Mouse (Mus musculus) embryonic facial prominence, embryonic 10.5 days (tissue): ENCODE data around the gene Trpv2. TPM values are rescaled to one million over a fixed set of nuclear protein-coding genes. Genes with fewer than 3 reads are reported as not detected.

Experiments used
- DNase-seq: peaks from one replicate; pipeline ENCODE4 v3.0.0-alpha.2; 2017; ENCODE audit warnings: low spot score
- H3K27ac ChIP-seq: fragments of 300-500 bp; sonication (generic); replicated peaks from 2 replicates; pipeline ENCODE4 v1.5.1; 2016; ENCODE audit warnings: mild to moderate bottlenecking
- H3K27me3 ChIP-seq: fragments of 300-500 bp; sonication (generic); replicated peaks from 2 replicates; pipeline ENCODE4 v1.6.1; 2016; ENCODE audit warnings: low read depth, mild to moderate bottlenecking; ENCODE audit not compliant: poor library complexity, severe bottlenecking
- H3K36me3 ChIP-seq: fragments of 300-500 bp; sonication (generic); replicated peaks from 2 replicates; pipeline ENCODE4 v1.6.1; 2016; ENCODE audit warnings: mild to moderate bottlenecking, moderate library complexity
- H3K4me1 ChIP-seq: fragments of 300-500 bp; sonication (generic); 2 replicates; pipeline ENCODE4 v1.6.1; 2016
- H3K4me3 ChIP-seq: fragments of 300-500 bp; sonication (generic); 2 replicates; pipeline ENCODE4 v1.5.1; 2016; ENCODE audit warnings: mild to moderate bottlenecking, moderate library complexity
- H3K9me3 ChIP-seq: fragments of 300-500 bp; sonication (generic); 2 replicates; pipeline ENCODE4 v1.6.1; 2016; ENCODE audit warnings: mild to moderate bottlenecking
- WGBS: fragments of 180-500 bp; shearing (Covaris S2); methylation state at CpG from one replicate; pipeline ENCODE4 v1.1.7; 2016; 5-methylcytosine and 5-hydroxymethylcytosine counted together
- polyA plus RNA-seq: library from polyadenylated mRNA; unstranded; fragments of >200 nt; fragmentation: Nextera tagmentation; extraction: Ambion mirVana; gene quantifications from 2 replicates; pipeline ENCODE4 v1.2.1, GENCODE M21; 2016

Trpv2 gene
- polyA plus RNA-seq, 1 experiment from 2014 or later, result 3.8 TPM

DNA sequence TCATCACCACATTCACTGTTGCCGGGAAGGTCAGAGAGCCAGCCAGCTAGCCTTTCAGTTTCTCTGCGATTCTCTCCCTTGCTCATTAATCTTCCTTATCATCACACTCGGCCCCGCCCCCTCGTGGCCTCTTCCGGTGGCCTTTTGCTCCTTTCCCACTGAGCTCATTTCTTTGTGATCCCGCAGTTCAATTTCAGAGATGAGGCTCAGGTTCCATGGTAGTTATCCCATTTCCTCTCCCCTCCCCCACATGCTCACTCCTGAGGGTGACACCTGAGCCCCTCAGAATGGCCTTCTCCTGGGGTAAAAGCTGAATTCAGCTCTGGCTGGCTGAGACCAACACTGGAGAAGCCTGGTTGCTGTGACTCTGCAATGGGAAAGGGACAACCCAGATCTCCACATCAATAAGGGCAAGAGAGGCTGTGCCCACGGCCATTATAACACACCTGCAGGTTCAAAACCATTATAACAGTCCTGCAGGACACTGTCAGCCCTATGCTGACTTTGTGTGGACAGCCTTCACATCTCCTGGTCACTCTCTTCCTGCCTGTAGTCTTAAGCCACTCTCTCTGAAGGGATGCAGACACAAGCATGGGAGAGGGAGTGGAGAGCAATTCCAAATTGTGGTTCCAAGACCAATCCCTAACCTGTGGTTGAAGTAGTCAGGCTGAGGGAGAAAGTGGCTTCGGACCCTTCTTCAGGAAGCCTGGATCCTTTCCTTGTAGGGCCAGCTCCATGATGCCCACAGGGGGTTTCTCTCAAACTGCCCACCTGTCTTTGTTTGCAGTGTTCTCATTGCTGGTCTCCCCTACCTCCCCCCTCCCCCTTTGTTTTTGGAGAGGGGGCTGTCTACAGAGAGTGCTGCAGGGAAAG lies 55.3 kb downstream of the Trpv2 start:
- Histone ChIP-seq H3K9me3 (no peaks in the 10 kb centered on the region), H3K27me3 (no peaks in the 10 kb centered on the region), H3K36me3 (peaks cover 15% of the 10 kb centered on the region), H3K27ac (peak overlapping the region; percentile 87), H3K4me1 (peaks cover 62% of the 10 kb centered on the region), H3K4me3 (peak overlapping the region; percentile 49)
- WGBS, result 1% methylated on average over 9 of the region's 9 CpGs
- DNase-seq, result peak; percentile 75

DNA sequence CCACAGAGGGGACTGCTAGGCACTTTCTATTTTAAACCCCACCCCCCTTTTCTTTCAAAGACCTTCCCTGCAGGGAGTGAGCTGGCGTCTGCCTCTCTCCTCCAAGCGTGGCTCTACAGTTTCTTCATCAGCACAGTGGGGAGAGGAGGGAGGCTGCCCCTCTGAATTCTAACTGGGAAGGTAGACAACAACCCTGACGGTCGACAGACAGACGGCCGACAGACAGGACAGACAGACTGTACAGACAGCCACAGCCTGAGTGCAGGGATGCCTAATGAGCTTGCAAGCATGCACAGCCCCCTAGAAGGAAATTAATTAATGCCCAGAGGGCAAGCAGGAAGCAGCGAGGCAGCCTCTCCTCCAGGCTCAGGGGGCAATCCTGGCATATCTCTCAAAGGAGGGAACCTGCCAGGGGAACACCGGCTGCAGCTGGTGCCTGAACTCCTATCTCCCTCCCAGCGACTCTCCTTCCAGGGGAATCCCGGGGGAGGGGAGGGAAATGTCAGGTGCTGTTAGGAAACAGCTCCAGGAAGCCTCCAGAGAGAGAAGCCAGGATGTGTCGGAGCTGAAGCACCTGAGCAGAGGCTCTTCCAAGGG lies 56.0 kb downstream of the Trpv2 start:
- Histone ChIP-seq H3K36me3 (peaks cover 15% of the 10 kb centered on the region), H3K4me3 (peak overlapping the region; percentile 49), H3K27me3 (no peaks in the 10 kb centered on the region), H3K27ac (peak overlapping the region; percentile 87), H3K9me3 (no peaks in the 10 kb centered on the region), H3K4me1 (peaks cover 54% of the 10 kb centered on the region)
- WGBS, result 2% methylated on average over 11 of the region's 11 CpGs
- peak; percentile 40 for DNase-seq

- no peaks in the 10 kb centered on the region for H3K27me3 ChIP-seq
- WGBS, result 35% methylated on average over 4 of the region's 4 CpGs
- H3K36me3 ChIP-seq, result peaks cover 15% of the 10 kb centered on the region
- peaks cover 53% of the 10 kb centered on the region for H3K4me1 ChIP-seq
- H3K9me3 ChIP-seq, result no peaks in the 10 kb centered on the region
- peak overlapping the region; percentile 49; the same call in 1 of the 2 replicates for H3K4me3 ChIP-seq
- no peak for DNase-seq
- peak overlapping the region; percentile 87 for H3K27ac ChIP-seq
Measured at GRCm38 (mm10) chr11:62631138-62631537, 56.9 kb downstream of the Trpv2 start.

DNA sequence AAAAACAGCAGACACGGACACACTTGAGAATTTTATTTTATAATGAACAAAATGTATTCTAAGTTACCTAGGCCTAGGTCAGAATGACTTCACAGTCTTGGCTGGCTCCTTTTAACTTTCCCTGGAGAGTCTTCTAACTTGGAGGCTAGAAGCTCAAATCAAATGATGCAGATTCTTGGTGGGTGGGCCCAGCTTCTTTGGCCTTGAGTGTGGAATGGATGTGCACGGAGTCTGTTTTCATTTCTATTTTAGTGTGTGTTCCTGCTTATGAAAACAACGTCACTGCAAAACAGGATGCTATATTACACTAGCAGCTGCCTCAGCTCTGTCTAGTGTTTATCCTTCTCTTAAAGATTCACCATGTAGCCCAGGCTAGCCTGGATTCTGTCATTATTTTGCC lies 61.1 kb downstream of the Trpv2 start:
- Histone ChIP-seq H3K36me3 (peaks cover 23% of the 10 kb centered on the region), H3K27ac (no peak overlapping the region), H3K9me3 (no peaks in the 10 kb centered on the region), H3K4me3 (no peak overlapping the region), H3K4me1 (peaks cover 54% of the 10 kb centered on the region), H3K27me3 (no peaks in the 10 kb centered on the region)
- 68% methylated on average over 3 of the region's 3 CpGs for WGBS
- no peak for DNase-seq

GRCm38 (mm10) chr11:62636105-62636839 lies 62.0 kb downstream of the Trpv2 start:
- peak overlapping the region; percentile 54 for H3K27ac ChIP-seq
- H3K36me3 ChIP-seq, result peaks cover 23% of the 10 kb centered on the region
- WGBS, result 58% methylated on average over 11 of the region's 11 CpGs
- H3K9me3 ChIP-seq, result no peaks in the 10 kb centered on the region
- no peaks in the 10 kb centered on the region for H3K27me3 ChIP-seq
- H3K4me3 ChIP-seq, result no peak overlapping the region
- no peak for DNase-seq
- peaks cover 46% of the 10 kb centered on the region for H3K4me1 ChIP-seq

- H3K27me3 ChIP-seq, result no peaks in the 10 kb centered on the region
- WGBS, result 89% methylated on average over 3 of the region's 3 CpGs
- no peaks in the 10 kb centered on the region for H3K9me3 ChIP-seq
- H3K36me3 ChIP-seq, result peaks cover 23% of the 10 kb centered on the region
- no peak overlapping the region for H3K27ac ChIP-seq
- H3K4me1 ChIP-seq, result peaks cover 41% of the 10 kb centered on the region
- H3K4me3 ChIP-seq, result no peak overlapping the region
- DNase-seq, result no peak
Measured at GRCm38 (mm10) chr11:62636840-62637221, 62.5 kb downstream of the Trpv2 start.

DNA sequence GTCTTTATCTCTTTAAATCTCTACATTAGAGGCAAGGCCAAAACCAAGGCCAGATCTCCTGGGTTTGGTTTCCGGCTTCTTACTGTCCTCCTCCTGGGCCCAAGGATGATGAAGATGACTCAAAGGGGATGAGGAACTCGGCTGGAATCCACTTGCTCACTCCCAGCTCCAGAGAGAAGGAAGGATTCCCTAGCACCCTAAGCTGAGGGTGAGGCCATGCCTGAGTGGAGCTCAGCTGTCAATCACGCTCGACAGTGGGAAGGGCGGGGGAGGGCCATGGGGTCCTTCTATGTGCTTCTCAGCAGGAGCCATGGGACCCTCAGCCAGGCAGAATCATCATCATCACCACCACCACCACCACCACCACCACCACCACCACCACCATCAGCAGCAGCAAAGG lies 63.1 kb downstream of the Trpv2 start:
- H3K27ac ChIP-seq, result no peak overlapping the region
- DNase-seq, result no peak
- H3K27me3 ChIP-seq, result no peaks in the 10 kb centered on the region
- H3K4me1 ChIP-seq, result peaks cover 40% of the 10 kb centered on the region
- H3K9me3 ChIP-seq, result no peaks in the 10 kb centered on the region
- 77% methylated on average over 5 of the region's 5 CpGs for WGBS
- peaks cover 23% of the 10 kb centered on the region for H3K36me3 ChIP-seq
- no peak overlapping the region for H3K4me3 ChIP-seq

DNA sequence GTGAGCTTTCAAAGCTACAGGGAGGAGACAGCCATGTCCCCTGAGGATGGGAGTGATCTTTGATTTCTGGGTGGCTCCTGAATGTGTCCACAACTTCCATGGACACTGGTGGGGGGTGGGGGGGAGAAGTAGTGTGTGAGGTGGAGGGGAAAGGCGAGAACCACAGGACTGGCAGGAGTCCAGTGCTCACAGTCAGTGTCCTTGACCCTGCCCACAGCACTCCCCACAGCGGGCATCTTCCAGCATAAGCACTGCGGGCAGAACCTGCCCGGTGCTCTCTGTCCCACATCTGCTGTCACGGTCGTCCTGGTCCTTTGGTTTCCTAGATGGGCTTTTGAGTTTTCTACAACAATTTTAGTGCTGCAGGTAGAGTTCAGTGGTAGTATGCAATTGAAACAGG lies 63.5 kb downstream of the Trpv2 start:
- WGBS, result 91% methylated on average over 6 of the region's 6 CpGs
- Histone ChIP-seq H3K4me1 (peaks cover 44% of the 10 kb centered on the region), H3K4me3 (no peak overlapping the region), H3K27me3 (no peaks in the 10 kb centered on the region), H3K9me3 (no peaks in the 10 kb centered on the region), H3K27ac (no peak overlapping the region), H3K36me3 (peaks cover 23% of the 10 kb centered on the region)
- DNase-seq, result no peak

GRCm38 (mm10) chr11:62638402-62638801 lies 64.1 kb downstream of the Trpv2 start:
- Histone ChIP-seq H3K36me3 (peaks cover 24% of the 10 kb centered on the region), H3K9me3 (no peaks in the 10 kb centered on the region), H3K27ac (no peak overlapping the region), H3K4me1 (peaks cover 50% of the 10 kb centered on the region), H3K27me3 (no peaks in the 10 kb centered on the region), H3K4me3 (no peak overlapping the region)
- 91% methylated on average over 4 of the region's 4 CpGs for WGBS
- no peak for DNase-seq

DNA sequence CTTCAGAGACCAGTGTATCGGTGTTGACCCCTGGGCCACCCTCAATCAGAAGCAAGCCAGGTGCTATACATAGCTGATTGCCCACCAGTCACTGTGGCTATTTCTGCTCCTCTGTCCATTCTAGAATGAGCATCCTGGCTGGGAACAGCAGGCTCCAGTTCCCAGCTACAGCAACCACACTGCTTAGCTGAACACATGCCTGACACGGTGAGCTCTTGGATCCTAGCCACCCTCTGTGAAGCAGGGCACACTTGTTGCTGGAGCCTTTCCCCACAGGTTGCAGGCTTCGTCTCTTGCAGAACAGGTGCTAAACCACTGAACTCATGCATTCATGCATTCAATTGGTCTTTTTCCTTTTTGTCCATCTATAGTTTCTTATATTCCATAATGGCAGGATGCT lies 66.1 kb downstream of the Trpv2 start:
- Histone ChIP-seq H3K36me3 (peaks cover 36% of the 10 kb centered on the region), H3K9me3 (no peaks in the 10 kb centered on the region), H3K4me3 (no peak overlapping the region), H3K27ac (no peak overlapping the region), H3K27me3 (no peaks in the 10 kb centered on the region), H3K4me1 (peaks cover 67% of the 10 kb centered on the region)
- no peak for DNase-seq
- WGBS, result 88% methylated on average over 3 of the region's 3 CpGs

DNA sequence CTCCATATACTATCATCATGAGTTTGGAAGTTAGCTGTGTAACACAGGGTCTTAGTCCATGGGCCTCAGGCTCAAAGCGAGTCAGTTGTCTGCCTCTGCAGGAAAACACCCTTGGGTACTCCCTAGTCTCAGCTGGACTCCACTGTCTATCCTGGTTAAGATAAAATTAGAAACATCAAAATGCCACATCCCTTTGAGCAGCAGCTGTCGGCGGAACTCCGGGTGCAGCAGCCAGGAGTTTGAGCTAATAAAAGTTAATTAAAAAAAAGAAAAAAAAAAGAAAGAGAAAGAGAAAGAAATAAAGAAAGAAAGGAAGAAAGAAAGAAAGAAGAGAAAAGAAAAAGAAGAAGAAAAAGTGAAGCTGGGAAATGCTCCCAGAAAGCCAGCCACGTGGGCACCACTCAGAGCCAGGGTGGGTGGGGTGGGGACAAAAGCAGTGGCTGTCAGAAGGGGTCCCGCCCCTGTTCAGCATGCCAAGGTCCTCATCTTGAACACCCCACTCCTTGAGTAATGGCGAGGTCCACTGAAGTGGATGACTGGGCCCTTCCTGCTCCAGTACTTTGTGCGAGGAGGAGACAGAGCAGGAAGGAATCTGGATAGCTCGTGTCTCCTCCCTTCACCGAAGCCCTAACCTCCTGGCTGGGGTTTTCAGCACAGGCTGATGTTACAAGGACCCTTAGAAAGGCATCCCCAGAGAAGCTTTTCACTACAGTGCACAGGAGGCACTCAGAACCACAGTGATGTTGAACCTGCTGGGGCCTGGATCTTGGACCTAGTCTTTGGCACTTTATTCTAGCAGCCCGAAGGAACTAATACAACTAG lies 67.9 kb downstream of the Trpv2 start:
- no peak overlapping the region for H3K4me3 ChIP-seq
- no peak overlapping the region for H3K27ac ChIP-seq
- H3K36me3 ChIP-seq, result peaks cover 35% of the 10 kb centered on the region
- WGBS, result 72% methylated on average over 11 of the region's 11 CpGs
- peaks cover 70% of the 10 kb centered on the region for H3K4me1 ChIP-seq
- DNase-seq, result no peak
- no peaks in the 10 kb centered on the region for H3K27me3 ChIP-seq
- no peaks in the 10 kb centered on the region for H3K9me3 ChIP-seq

GRCm38 (mm10) chr11:62643011-62643631 lies 68.8 kb downstream of the Trpv2 start:
- no peak for DNase-seq
- 71% methylated on average over 8 of the region's 8 CpGs for WGBS

More at GRCm38 (mm10) chr11:62643011-62643631, 68.8 kb downstream of the Trpv2 start:
- H3K9me3 ChIP-seq, result no peaks in the 10 kb centered on the region
- no peaks in the 10 kb centered on the region for H3K27me3 ChIP-seq
- H3K27ac ChIP-seq, result no peak overlapping the region
- H3K4me1 ChIP-seq, result peaks cover 72% of the 10 kb centered on the region
- no peak overlapping the region for H3K4me3 ChIP-seq
- peaks cover 26% of the 10 kb centered on the region for H3K36me3 ChIP-seq
